Mouse (Mus musculus) neural tube, embryonic 14.5 days (tissue): ENCODE measurements around the gene Ift81. TPM values are rescaled to one million over a fixed set of nuclear protein-coding genes. Genes with fewer than 3 reads are reported as not detected.
"Not testable (repeated sequence)": the region's sequence is repeated elsewhere in the genome, so short reads cannot be mapped to it uniquely, and the experiment has no call there.

ENCODE experiments used
- ATAC-seq: fragments of 200-750 bp; cut with Nextera tagmentation; 2 replicates; pipeline ENCODE4 v1.8.0; 2017; ENCODE audit warnings: low read depth, mild to moderate bottlenecking, moderate TSS enrichment, moderate library complexity
- H3K27ac ChIP-seq: fragments of 300-500 bp; sonication (generic); 2 replicates; pipeline ENCODE4 v1.5.1; 2014; ENCODE audit warnings: low read depth, mild to moderate bottlenecking, control low read depth, low read length, moderate library complexity, mixed read lengths
- H3K27me3 ChIP-seq: fragments of 300-500 bp; sonication (generic); 2 replicates; pipeline ENCODE4 v1.6.1; 2014; ENCODE audit warnings: low read length; ENCODE audit not compliant: control insufficient read depth, insufficient read depth
- H3K36me3 ChIP-seq: fragments of 300-500 bp; sonication (generic); 2 replicates; pipeline ENCODE4 v1.6.1; 2014; ENCODE audit warnings: low read length, mixed read lengths; ENCODE audit not compliant: control insufficient read depth, insufficient read depth
- H3K4me1 ChIP-seq: fragments of 300-500 bp; sonication (generic); 2 replicates; pipeline ENCODE4 v1.6.1; 2014; ENCODE audit warnings: low read length; ENCODE audit not compliant: control insufficient read depth, insufficient read depth
- H3K4me2 ChIP-seq: fragments of 300-500 bp; sonication (generic); 2 replicates; pipeline ENCODE4 v1.6.1; 2014; ENCODE audit warnings: mild to moderate bottlenecking, low read depth, low read length, control low read depth
- H3K4me3 ChIP-seq: fragments of 300-500 bp; sonication (generic); 2 replicates; pipeline ENCODE4 v1.5.1; 2014; ENCODE audit warnings: low read depth, low read length, control low read depth, mixed read lengths
- H3K9ac ChIP-seq: fragments of 300-500 bp; sonication (generic); replicated peaks from 2 replicates; pipeline ENCODE4 v1.6.1; 2014; ENCODE audit warnings: low read depth, mild to moderate bottlenecking, control low read depth, low read length, mixed read lengths
- H3K9me3 ChIP-seq: fragments of 300-500 bp; sonication (generic); 2 replicates; pipeline ENCODE4 v1.6.1; 2016; ENCODE audit warnings: low read length; ENCODE audit not compliant: control insufficient read depth
- WGBS: fragments of 180-500 bp; shearing (Covaris S2); extraction: QIAGEN DNeasy Blood & Tissue Kit; methylation state at CpG from one replicate; pipeline ENCODE4 v1.1.7; 2014; 5-methylcytosine and 5-hydroxymethylcytosine counted together
- polyA plus RNA-seq: library from polyadenylated mRNA; unstranded; fragments of >200 nt; fragmentation: Nextera tagmentation; extraction: Ambion mirVana; gene quantifications from 2 replicates; pipeline ENCODE4 v1.2.1, GENCODE M21; 2014

The Ift81 gene
- polyA plus RNA-seq, 1 experiment from 2014 or later = 68.6 TPM

DNA sequence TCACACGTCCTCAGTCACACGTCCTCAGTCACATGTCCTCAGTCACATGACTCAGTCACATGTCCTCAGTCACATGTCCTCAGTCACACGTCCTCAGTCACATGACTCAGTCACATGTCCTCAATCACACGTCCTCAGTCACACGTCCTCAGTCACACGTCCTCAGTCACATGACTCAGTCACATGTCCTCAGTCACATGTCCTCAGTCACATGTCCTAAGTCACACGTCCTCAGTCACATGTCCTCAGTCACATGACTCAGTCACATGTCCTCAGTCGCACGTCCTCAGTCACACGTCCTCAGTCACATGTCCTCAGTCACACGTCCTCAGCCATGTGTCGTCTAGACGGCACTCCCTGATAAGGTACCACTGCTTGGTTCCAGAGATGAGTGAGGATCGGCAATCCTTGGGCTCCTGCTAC is 33.6 kb upstream of the Ift81 start:
- WGBS = 95% methylated on average over 14 of the region's 14 CpGs
- H3K4me2 ChIP-seq, H3K9ac ChIP-seq, H3K27me3 ChIP-seq, H3K27ac ChIP-seq, H3K4me3 ChIP-seq, H3K9me3 ChIP-seq, ATAC-seq, H3K4me1 ChIP-seq, H3K36me3 ChIP-seq: not testable (repeated sequence)

DNA sequence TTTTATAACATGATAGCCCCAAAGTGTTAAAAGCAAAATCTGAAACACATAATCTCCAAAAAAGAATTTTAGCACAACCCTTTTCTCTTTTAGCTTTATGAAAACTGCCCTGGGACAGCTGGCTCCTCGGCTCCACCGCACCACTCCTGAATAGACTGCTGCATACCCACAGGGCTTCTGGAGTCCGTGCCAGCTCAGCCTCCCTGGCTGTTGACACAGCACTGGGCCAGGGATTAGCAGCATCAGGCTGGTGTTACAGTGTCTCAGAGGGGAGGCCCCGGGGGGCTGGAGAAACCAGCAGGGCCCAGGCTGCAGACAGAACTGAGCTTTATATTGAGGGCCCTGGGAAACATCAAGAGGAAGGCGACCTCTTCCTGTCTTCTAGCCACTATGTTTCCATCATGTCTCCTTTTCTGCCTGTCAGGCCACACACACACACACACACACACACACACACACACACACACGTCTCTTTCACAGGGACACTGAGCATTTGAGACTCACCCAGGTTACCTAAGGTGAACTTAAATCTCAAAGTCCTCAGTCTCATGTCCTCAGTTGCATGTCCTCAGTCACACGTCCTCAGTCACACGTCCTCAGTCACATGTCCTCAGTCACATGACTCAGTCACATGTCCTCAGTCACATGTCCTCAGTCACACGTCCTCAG is 33.1 kb upstream of the Ift81 start:
- Histone ChIP-seq H3K27me3 (no peaks in the 10 kb centered on the region), H3K27ac (no peak overlapping the region; the same call in 1 of the 2 replicates), H3K4me2 (no peak overlapping the region), H3K4me3 (no peak overlapping the region), H3K9ac (no peak overlapping the region), H3K4me1 (peaks cover 3% of the 10 kb centered on the region; the same call in 1 of the 2 replicates), H3K9me3 (no peaks in the 10 kb centered on the region), H3K36me3 (no peaks in the 10 kb centered on the region)
- ATAC-seq = no peak
- WGBS = 73% methylated on average over 9 of the region's 9 CpGs

DNA sequence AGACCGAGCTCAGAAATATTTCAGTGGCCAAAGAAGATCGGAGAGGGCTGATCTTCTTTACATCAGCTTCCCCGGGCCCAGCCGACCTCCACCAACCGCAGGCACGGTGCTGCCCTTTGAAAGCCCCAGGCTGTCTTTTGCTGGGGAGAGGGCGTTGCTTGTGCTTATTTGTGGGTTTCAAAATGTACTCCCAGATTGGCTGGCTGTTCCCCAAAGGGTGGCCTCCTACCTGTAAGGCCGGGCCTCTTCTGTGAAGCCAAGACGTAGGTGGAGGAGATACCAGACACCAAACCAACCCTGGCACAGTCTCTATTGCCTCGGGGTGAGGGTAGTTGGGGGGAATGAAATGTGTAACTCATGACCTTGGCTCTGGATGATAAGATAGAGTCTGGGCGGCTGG is 31.7 kb upstream of the Ift81 start:
- Histone ChIP-seq H3K9me3 (no peaks in the 10 kb centered on the region), H3K27me3 (no peaks in the 10 kb centered on the region), H3K4me2 (no peak overlapping the region), H3K4me1 (peaks cover 2% of the 10 kb centered on the region; the same call in 1 of the 2 replicates), H3K9ac (no peak overlapping the region), H3K4me3 (no peak overlapping the region), H3K36me3 (no peaks in the 10 kb centered on the region), H3K27ac (no peak overlapping the region)
- 91% methylated on average over 11 of the region's 11 CpGs for WGBS
- no peak for ATAC-seq

- 84% methylated on average over 6 of the region's 6 CpGs for WGBS
- Histone ChIP-seq H3K4me2 (0 out of 2 replicates have a peak overlapping the region, but pooled peaks have one; percentile 8), H3K36me3 (no peaks in the 10 kb centered on the region), H3K4me1 (peaks cover 2% of the 10 kb centered on the region; the same call in 1 of the 2 replicates), H3K4me3 (no peak overlapping the region), H3K9ac (no peak overlapping the region), H3K9me3 (no peaks in the 10 kb centered on the region), H3K27me3 (no peaks in the 10 kb centered on the region), H3K27ac (no peak overlapping the region)
- ATAC-seq = no peak
These were observed 31.0 kb upstream of the Ift81 start for GRCm38 (mm10) chr5:122645290-122645689.

GRCm38 (mm10) chr5:122644111-122644607 is 29.8 kb upstream of the Ift81 start:
- 0 out of 2 replicates have a peak overlapping the region, but pooled peaks have one; percentile 44 for H3K27ac ChIP-seq
- H3K36me3 ChIP-seq = no peaks in the 10 kb centered on the region
- H3K4me3 ChIP-seq = peak overlapping the region; percentile 6; the same call in 1 of the 2 replicates
- no peaks in the 10 kb centered on the region for H3K9me3 ChIP-seq
- ATAC-seq = no peak
- H3K4me1 ChIP-seq = peaks cover 2% of the 10 kb centered on the region; the same call in 1 of the 2 replicates
- H3K27me3 ChIP-seq = no peaks in the 10 kb centered on the region
- H3K9ac ChIP-seq = 0 out of 2 replicates have a peak overlapping the region, but pooled peaks have one; percentile 1
- peak overlapping the region; percentile 23; the same call in 1 of the 2 replicates for H3K4me2 ChIP-seq
- 61% methylated on average over 15 of the region's 15 CpGs for WGBS

DNA sequence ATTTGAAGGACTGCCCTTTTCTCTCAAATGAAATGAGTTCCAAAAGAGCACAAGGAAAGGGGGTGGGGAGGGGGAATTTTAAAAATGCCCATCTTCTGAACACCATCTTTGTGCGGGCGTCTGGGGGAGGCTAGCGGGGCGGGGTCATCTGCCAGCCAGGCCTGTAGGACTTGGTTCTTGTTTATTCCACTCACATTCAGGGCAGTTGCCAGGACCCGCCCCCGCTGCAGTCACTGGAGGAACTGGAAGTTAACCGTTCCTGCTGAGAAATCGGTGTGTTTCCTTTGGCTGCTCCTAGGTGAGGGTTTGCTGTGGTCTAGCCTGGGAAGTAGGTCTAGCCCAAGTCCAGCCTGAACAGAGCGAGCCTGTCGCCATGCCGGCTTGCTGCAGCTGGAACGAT is 29.4 kb upstream of the Ift81 start, which contains the start of gene P2rx7:
Gene P2rx7 (plus strand): TSS at position 211 of the 400 bp plus-strand sequence.
- Histone ChIP-seq H3K4me2 (peak within 1 kb of the TSS; percentile 23; the same call in 1 of the 2 replicates), H3K36me3 (no peaks in the 10 kb centered on the region), H3K4me3 (peak within 1 kb of the TSS; percentile 6; the same call in 1 of the 2 replicates), H3K27ac (0 out of 2 replicates have a peak within 1 kb of the TSS, but pooled peaks have one; percentile 44), H3K9me3 (no peaks in the 10 kb centered on the region), H3K9ac (0 out of 2 replicates have a peak within 1 kb of the TSS, but pooled peaks have one; percentile 1), H3K4me1 (peaks cover 2% of the 10 kb centered on the region; the same call in 1 of the 2 replicates), H3K27me3 (no peaks in the 10 kb centered on the region)
- 63% methylated on average over 12 of the region's 12 CpGs for WGBS
- ATAC-seq = no peak

GRCm38 (mm10) chr5:122639986-122640385 is 25.7 kb upstream of the Ift81 start:
- no peaks in the 10 kb centered on the region for H3K36me3 ChIP-seq
- H3K4me2 ChIP-seq = no peak overlapping the region
- no peaks in the 10 kb centered on the region for H3K27me3 ChIP-seq
- H3K9ac ChIP-seq = no peak overlapping the region
- 90% methylated on average over 5 of the region's 5 CpGs for WGBS
- ATAC-seq = no peak
- H3K27ac ChIP-seq = no peak overlapping the region
- H3K9me3 ChIP-seq = no peaks in the 10 kb centered on the region
- no peak overlapping the region for H3K4me3 ChIP-seq
- peaks cover 2% of the 10 kb centered on the region; the same call in 1 of the 2 replicates for H3K4me1 ChIP-seq

DNA sequence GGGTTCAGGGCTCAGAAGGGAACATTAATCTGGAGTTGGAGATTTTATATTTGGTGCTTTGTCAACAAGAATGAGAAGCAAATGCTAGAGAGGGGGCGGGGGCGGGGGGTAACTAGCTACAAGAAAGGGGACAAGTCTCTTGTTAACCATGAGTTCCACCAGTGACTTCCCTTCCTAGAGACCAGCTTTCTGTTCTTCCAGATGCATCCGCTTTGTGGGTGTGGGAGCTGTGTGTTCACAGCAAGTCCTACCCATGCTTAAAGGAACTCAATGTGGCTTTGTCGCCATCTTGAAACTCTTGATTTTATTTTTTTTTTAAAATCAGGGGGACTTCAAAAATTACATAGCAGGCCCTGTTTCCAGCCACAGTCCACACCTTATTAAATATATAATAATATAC is 25.2 kb upstream of the Ift81 start:
- Histone ChIP-seq H3K36me3 (no peaks in the 10 kb centered on the region), H3K4me2 (no peak overlapping the region), H3K4me3 (no peak overlapping the region), H3K27me3 (no peaks in the 10 kb centered on the region), H3K9me3 (no peaks in the 10 kb centered on the region), H3K4me1 (peaks cover 1% of the 10 kb centered on the region; the same call in 1 of the 2 replicates), H3K27ac (no peak overlapping the region), H3K9ac (no peak overlapping the region)
- 97% methylated on average over 4 of the region's 4 CpGs for WGBS
- no peak for ATAC-seq

DNA sequence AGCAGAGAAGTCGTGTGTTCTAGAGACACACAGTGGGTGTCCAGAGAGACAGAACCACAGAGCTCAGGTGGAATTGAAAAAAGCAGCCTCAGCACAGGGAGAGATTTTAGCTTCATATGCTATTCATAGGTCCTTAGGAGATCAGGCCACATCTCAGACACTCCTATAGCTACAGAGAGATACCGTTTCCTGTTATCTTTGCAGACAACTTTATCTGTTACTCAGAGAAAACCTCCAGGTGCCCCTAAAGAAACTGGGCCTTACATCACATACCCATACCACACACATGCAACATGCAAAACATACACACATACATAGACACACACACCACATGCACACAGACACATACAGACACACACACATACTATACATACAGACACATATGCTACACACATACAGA is 24.0 kb upstream of the Ift81 start:
- WGBS = 88% methylated on average over 2 of the region's 2 CpGs

More for the DNA sequence above, 24.0 kb upstream of the Ift81 start:
- ATAC-seq = no peak
- Histone ChIP-seq H3K4me1 (no peaks in the 10 kb centered on the region), H3K9me3 (no peaks in the 10 kb centered on the region), H3K27ac (no peak overlapping the region), H3K27me3 (no peaks in the 10 kb centered on the region), H3K9ac (no peak overlapping the region), H3K4me3 (no peak overlapping the region), H3K36me3 (no peaks in the 10 kb centered on the region), H3K4me2 (no peak overlapping the region)
